Mouse (Mus musculus) stomach, postnatal 0 days (tissue): ENCODE data around the gene Spen.

Experiments used
- CTCF ChIP-seq: IDR thresholded peaks from 2 replicates; pipeline ENCODE4 v1.5.1; 2016; ENCODE audit warnings: antibody characterized with exemption, low read depth, mild to moderate bottlenecking, moderate library complexity
- EP300 ChIP-seq: optimal IDR thresholded peaks from 2 replicates; pipeline ENCODE3; 2016; ENCODE audit warnings: antibody characterized with exemption

DNA sequence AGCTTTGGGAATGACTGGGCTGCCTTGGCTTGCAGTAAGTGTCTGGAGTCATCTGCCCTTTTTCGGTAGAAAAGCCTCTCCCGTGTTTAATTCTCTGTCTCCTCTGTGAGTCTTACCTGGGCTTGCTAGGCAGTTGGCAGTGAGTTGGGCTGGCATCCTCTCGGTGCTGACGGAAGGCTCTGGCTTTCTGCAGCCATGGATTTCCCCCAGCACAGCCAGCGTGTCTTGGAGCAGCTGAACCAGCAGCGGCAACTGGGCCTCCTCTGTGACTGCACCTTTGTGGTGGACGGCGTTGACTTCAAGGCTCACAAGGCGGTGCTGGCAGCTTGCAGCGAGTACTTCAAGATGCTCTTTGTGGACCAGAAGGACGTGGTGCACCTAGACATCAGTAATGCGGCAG, 76.8 kb downstream of the Spen start:
- TF ChIP-seq CTCF, result no peak
- no peak for TF ChIP-seq EP300
